ENCODE assay signal across 8 mouse cellular contexts in genomic region chr5:99906181-99906956, GRCm38 (mm10). TPM values are rescaled to one million over a fixed set of nuclear protein-coding genes. Genes with fewer than 3 reads are reported as not detected.
DNase-seq lines count a peak whose midpoint lies in the region; ATAC-seq and TF ChIP-seq lines count a peak whose summit lies in the region.

TSS of gene Vamp9 (plus strand) at chr5:99906254.

- no peak for TF ChIP-seq CTCF in E14TG2a.4 (conservative IDR thresholded peaks at IDR 0.05; ENCODE audit: low read length)

- H3K27me3 ChIP-seq in E14TG2a.4 (ENCODE audit: insufficient read depth, low read length): peaks cover 21% of the 10 kb centered on the region
- H3K27me3 ChIP-seq in forebrain, embryonic 15.5 days: no peaks in the 10 kb centered on the region
- no peaks in the 10 kb centered on the region for H3K27me3 ChIP-seq in liver, embryonic 13.5 days
- H3K27me3 ChIP-seq in stomach, embryonic 14.5 days (ENCODE audit: control insufficient read depth, insufficient read depth, low read length): no peaks in the 10 kb centered on the region

- intact Hi-C loops in heart, postnatal 10 days (cut with DNase I): no loop called here

- peaks cover 5% of the 10 kb centered on the region for H3K9me3 ChIP-seq in E14TG2a.4 (ENCODE audit: low read length)
- H3K9me3 ChIP-seq in forebrain, embryonic 15.5 days: no peaks in the 10 kb centered on the region
- H3K9me3 ChIP-seq in liver, embryonic 13.5 days (replicated peaks): no peaks in the 10 kb centered on the region
- no peaks in the 10 kb centered on the region for H3K9me3 ChIP-seq in stomach, embryonic 14.5 days (ENCODE audit: control insufficient read depth, low read depth, low read length)

- H3K4me3 ChIP-seq in E14TG2a.4 (replicated peaks; ENCODE audit: low read length): peak within 1 kb of the TSS; percentile 80
- H3K4me3 ChIP-seq in forebrain, embryonic 15.5 days: peak within 1 kb of the TSS; percentile 71
- peak within 1 kb of the TSS; percentile 57 for H3K4me3 ChIP-seq in liver, embryonic 13.5 days (replicated peaks)
- peak within 1 kb of the TSS; percentile 45 for H3K4me3 ChIP-seq in stomach, embryonic 14.5 days (ENCODE audit: low read depth, low read length)

- peak within 1 kb of the TSS; percentile 59 for H3K4me2 ChIP-seq in forebrain, embryonic 15.5 days (replicated peaks)
- H3K4me2 ChIP-seq in liver, embryonic 13.5 days: peak within 1 kb of the TSS; percentile 70
- H3K4me2 ChIP-seq in stomach, embryonic 14.5 days (replicated peaks; ENCODE audit: low read depth, low read length): peak within 1 kb of the TSS; percentile 42

- no peaks in the 10 kb centered on the region for H3K36me3 ChIP-seq in E14TG2a.4 (ENCODE audit: insufficient read depth, low read length)
- no peaks in the 10 kb centered on the region for H3K36me3 ChIP-seq in forebrain, embryonic 15.5 days
- H3K36me3 ChIP-seq in liver, embryonic 13.5 days: no peaks in the 10 kb centered on the region
- no peaks in the 10 kb centered on the region for H3K36me3 ChIP-seq in stomach, embryonic 14.5 days (ENCODE audit: control insufficient read depth, insufficient read depth, low read length)

- peak; percentile 95 for DNase-seq in cerebellum, adult 11-12 months
- DNase-seq in heart, postnatal 10 days: peak; percentile 97 to 98
- peak; percentile 96 to 98 for DNase-seq in kidney, postnatal 36 days
- DNase-seq in liver, embryonic 13.5 days: peak; percentile 86
- DNase-seq in neural tube, embryonic 10.5 days (ENCODE audit: extremely low spot score, low spot score): peak; percentile 96

- peak; percentile 99 for ATAC-seq in forebrain, embryonic 15.5 days (replicated peaks)
- ATAC-seq in liver, embryonic 13.5 days (ENCODE audit: low read depth): peak; percentile 96
- ATAC-seq in stomach, embryonic 14.5 days (ENCODE audit: insufficient number of reproducible peaks, insufficient read depth, low FRiP score, low read depth): peak; percentile 100

- 8% methylated on average over 49 of the region's 49 CpGs for WGBS in forebrain, embryonic 15.5 days
- WGBS in liver, embryonic 13.5 days (ENCODE audit: insufficient replicate concordance): 6% methylated on average over 49 of the region's 49 CpGs
- WGBS in stomach, embryonic 14.5 days: 8% methylated on average over 49 of the region's 49 CpGs

- peak within 1 kb of the TSS; percentile 84 for H3K27ac ChIP-seq in forebrain, embryonic 15.5 days (replicated peaks)
- peak within 1 kb of the TSS; percentile 53; the same call in 1 of the 2 replicates for H3K27ac ChIP-seq in liver, embryonic 13.5 days
- peak within 1 kb of the TSS; percentile 85 for H3K27ac ChIP-seq in stomach, embryonic 14.5 days (ENCODE audit: low read length)

- no peaks in the 10 kb centered on the region for H3K4me1 ChIP-seq in E14TG2a.4 (replicated peaks; ENCODE audit: low read depth, low read length)
- 0 out of 2 replicates have a peak, but pooled peaks cover 4% of the 10 kb centered on the region for H3K4me1 ChIP-seq in forebrain, embryonic 15.5 days
- peaks cover 9% of the 10 kb centered on the region for H3K4me1 ChIP-seq in liver, embryonic 13.5 days (replicated peaks)
- H3K4me1 ChIP-seq in stomach, embryonic 14.5 days (ENCODE audit: control insufficient read depth, insufficient read depth, low read length): no peaks in the 10 kb centered on the region

- peak within 1 kb of the TSS; percentile 70 for H3K9ac ChIP-seq in forebrain, embryonic 15.5 days (replicated peaks)
- H3K9ac ChIP-seq in liver, embryonic 13.5 days: peak within 1 kb of the TSS; percentile 52
- H3K9ac ChIP-seq in stomach, embryonic 14.5 days (replicated peaks; ENCODE audit: low read depth, low read length): peak within 1 kb of the TSS; percentile 34; the same call in 1 of the 2 replicates

RNA-seq across cellular contexts. Expression of gene Vamp9, which starts in this region (rescaled TPM):
- polyA plus RNA-seq in forebrain, embryonic 15.5 days (2015; fragmentation: Nextera tagmentation; extraction: Ambion mirVana): 0.64 and 0.86 TPM in 2 replicates
- total RNA-seq in heart, postnatal 10 days (2021): not detected
- polyA plus RNA-seq in liver, embryonic 13.5 days (2015; fragmentation: Nextera tagmentation; extraction: Ambion mirVana): not detected in 2 replicates
- polyA plus RNA-seq in stomach, embryonic 14.5 days (2014; fragmentation: Nextera tagmentation; extraction: Ambion mirVana): 0.30 TPM in 1 of 2 replicates, not detected in the other

Comparison
In these comparisons a context has a peak if more than half of its experiments do, and no peak if none do; other contexts are left out.
1. Peak in every context shown above with its lines: DNase-seq, ATAC-seq, H3K4me3 ChIP-seq and H3K27ac ChIP-seq.
2. Peak in ATAC-seq, H3K4me3 ChIP-seq, H3K27ac ChIP-seq, H3K9ac ChIP-seq and H3K4me2 ChIP-seq in forebrain, embryonic 15.5 days; RNA of the gene not detected or under 1 TPM.
3. Peak in DNase-seq in heart, postnatal 10 days; RNA of the gene not detected or under 1 TPM.
4. Peak in DNase-seq, ATAC-seq, H3K4me3 ChIP-seq, H3K27ac ChIP-seq, H3K9ac ChIP-seq and H3K4me2 ChIP-seq in liver, embryonic 13.5 days; RNA of the gene not detected or under 1 TPM.
5. Peak in ATAC-seq, H3K4me3 ChIP-seq, H3K27ac ChIP-seq, H3K9ac ChIP-seq and H3K4me2 ChIP-seq in stomach, embryonic 14.5 days; RNA of the gene not detected or under 1 TPM.